In genomic region chr4:149220042-149220473, GRCm38 (mm10) we compare ENCODE assay signal across 10 mouse cellular contexts. TPM values are rescaled to one million over a fixed set of nuclear protein-coding genes. Genes with fewer than 3 reads are reported as not detected.
DNase-seq lines count a peak whose midpoint lies in the region; ATAC-seq and TF ChIP-seq lines count a peak whose summit lies in the region.
"Had no signal": no experiment of that assay in that cellular context is flagged by ENCODE, and none has a peak within 500 bp of the region (broad histone marks: within the 10 kb centered on the region; RNA-seq: fewer than 3 reads in every experiment).

No protein-coding gene starts in this region.

- ATAC-seq in forebrain, embryonic 13.5 days, result peak; percentile 88
- no peak for ATAC-seq in liver, postnatal 0 days
- ATAC-seq in liver, embryonic 12.5 days, result no peak

- no peak overlapping the region for H3K9ac ChIP-seq in forebrain, embryonic 13.5 days
- no peak overlapping the region for H3K9ac ChIP-seq in liver, postnatal 0 days (replicated peaks)
- no peak overlapping the region for H3K9ac ChIP-seq in liver, embryonic 12.5 days
- H3K9ac ChIP-seq: liver, embryonic 15.5 days had no signal

- peaks cover 4% of the 10 kb centered on the region; the same call in 1 of the 2 replicates for H3K9me3 ChIP-seq in forebrain, embryonic 13.5 days (replicated peaks)
- no peaks in the 10 kb centered on the region for H3K9me3 ChIP-seq in liver, postnatal 0 days (ENCODE audit: low read length)
- H3K9me3 ChIP-seq in liver, embryonic 12.5 days (replicated peaks), result no peaks in the 10 kb centered on the region
- H3K9me3 ChIP-seq: G1E; liver, embryonic 15.5 days had no signal

- no peak overlapping the region for H3K4me3 ChIP-seq in forebrain, embryonic 13.5 days
- H3K4me3 ChIP-seq in liver, postnatal 0 days (ENCODE audit: low read depth, low read length), result no peak overlapping the region
- H3K4me3 ChIP-seq in liver, embryonic 12.5 days, result no peak overlapping the region
- H3K4me3 ChIP-seq: liver, embryonic 15.5 days had no signal

- peaks cover 24% of the 10 kb centered on the region for H3K4me1 ChIP-seq in forebrain, embryonic 13.5 days
- no peaks in the 10 kb centered on the region for H3K4me1 ChIP-seq in liver, postnatal 0 days (ENCODE audit: insufficient read depth)
- H3K4me1 ChIP-seq in liver, embryonic 12.5 days, result no peaks in the 10 kb centered on the region
- H3K4me1 ChIP-seq: liver, embryonic 15.5 days had no signal

- H3K27me3 ChIP-seq in forebrain, embryonic 13.5 days, result no peaks in the 10 kb centered on the region
- H3K27me3 ChIP-seq in liver, postnatal 0 days (ENCODE audit: insufficient read depth, low read length), result no peaks in the 10 kb centered on the region
- no peaks in the 10 kb centered on the region for H3K27me3 ChIP-seq in liver, embryonic 12.5 days (replicated peaks)
- H3K27me3 ChIP-seq: liver, embryonic 15.5 days had no signal

- H3K4me2 ChIP-seq in forebrain, embryonic 13.5 days, result peak overlapping the region; percentile 23; the same call in 1 of the 2 replicates
- H3K4me2 ChIP-seq in liver, postnatal 0 days (ENCODE audit: low read depth, low read length), result no peak overlapping the region
- no peak overlapping the region for H3K4me2 ChIP-seq in liver, embryonic 12.5 days
- H3K4me2 ChIP-seq: liver, embryonic 15.5 days had no signal

- TF ChIP-seq EP300 in liver, postnatal 0 days (IDR thresholded peaks at IDR 0.05; ENCODE audit: low read depth), result no peak

- H3K27ac ChIP-seq in forebrain, embryonic 13.5 days, result peak overlapping the region; percentile 79
- no peak overlapping the region for H3K27ac ChIP-seq in liver, postnatal 0 days (ENCODE audit: low read depth)
- H3K27ac ChIP-seq in liver, embryonic 12.5 days, result no peak overlapping the region
- H3K27ac ChIP-seq: liver, embryonic 15.5 days had no signal

- DNase-seq in right cerebral cortex, adult 2 months (ENCODE audit: low spot score in 2 of 2), result peak; percentile 38 to 59
- no peak for DNase-seq in right cerebral cortex, postnatal 14 days
- DNase-seq in left cerebral cortex, postnatal 14 days (ENCODE audit: low spot score in 2 of 2), result peak; percentile 39 to 67
- DNase-seq in liver, postnatal 0 days, result no peak
- DNase-seq in testis, postnatal 10 days (ENCODE audit: low spot score), result no peak
- no peak for DNase-seq in kidney, adult 11 months

- intact Hi-C loops in left cerebral cortex, postnatal 14 days (cut with DNase I), result no loop called here

- peaks cover 80% of the 10 kb centered on the region for H3K36me3 ChIP-seq in forebrain, embryonic 13.5 days (ENCODE audit: poor library complexity, severe bottlenecking)
- peaks cover 26% of the 10 kb centered on the region for H3K36me3 ChIP-seq in liver, postnatal 0 days (replicated peaks; ENCODE audit: insufficient read depth, low read length)
- peaks cover 43% of the 10 kb centered on the region for H3K36me3 ChIP-seq in liver, embryonic 12.5 days

- WGBS in forebrain, embryonic 13.5 days, result 8% methylated on average over 5 of the region's 5 CpGs
- WGBS in liver, postnatal 0 days (ENCODE audit: insufficient replicate concordance), result 73% methylated on average over 5 of the region's 5 CpGs
- 69% methylated on average over 5 of the region's 5 CpGs for WGBS in liver, embryonic 12.5 days (ENCODE audit: insufficient replicate concordance)

- no peak for TF ChIP-seq CTCF in liver, postnatal 0 days (IDR thresholded peaks at IDR 0.05; ENCODE audit: low read depth)

RNA-seq across cellular contexts. Expression of gene Pgd, which starts 53.5 kb away (rescaled TPM):
- 96.4 and 107 TPM in 2 replicates for polyA plus RNA-seq in forebrain, embryonic 13.5 days (2015; fragmentation: Nextera tagmentation; extraction: Ambion mirVana)
- 10 to 100 TPM; 42.5 to 45.3 TPM for total RNA-seq in left cerebral cortex, postnatal 14 days (2021)
- 43.4 and 49.9 TPM in 2 replicates for polyA plus RNA-seq in liver, postnatal 0 days (2015; fragmentation: Nextera tagmentation; extraction: Ambion mirVana)
- polyA plus RNA-seq in liver, embryonic 12.5 days (2016; fragmentation: Nextera tagmentation; extraction: Ambion mirVana), result 88.5 and 91.3 TPM in 2 replicates

Comparison
In these comparisons a context has a peak if more than half of its experiments do, and no peak if none do; other contexts are left out.
1. DNase-seq: peak in right cerebral cortex, adult 2 months (2 of 2) and left cerebral cortex, postnatal 14 days (2 of 2); none in right cerebral cortex, postnatal 14 days (single experiment), liver, postnatal 0 days (single experiment), testis, postnatal 10 days (single experiment) and kidney, adult 11 months (single experiment).